Mouse (Mus musculus) kidney, adult 2 months (tissue): ENCODE measurements around the gene Rad51d.

Source experiments
- CTCF ChIP-seq: fragments of 200-500 bp; conservative IDR thresholded peaks from 2 replicates; pipeline ENCODE4 v1.5.1; 2011; ENCODE audit warnings: low read depth, mild to moderate bottlenecking, control low read depth, low read length, moderate library complexity, mixed read lengths; ENCODE audit not compliant: insufficient read depth, insufficient read length
- POLR2A ChIP-seq: fragments of 200-500 bp; IDR thresholded peaks from one replicate; pipeline ENCODE4 v1.6.1; 2011; ENCODE audit warnings: low read depth, low read length, control low read depth

GRCm38 (mm10) chr11:82846079-82846436 lies 44.4 kb downstream of the Rad51d start:
- TF ChIP-seq CTCF: no peak
- TF ChIP-seq POLR2A: no peak
